Mouse (Mus musculus) gastrocnemius, postnatal 10 days (tissue): ENCODE measurements around the gene Scimp. TPM values are rescaled to one million over a fixed set of nuclear protein-coding genes. Genes with fewer than 3 reads are reported as not detected.
"Not testable (repeated sequence)": the region's sequence is repeated elsewhere in the genome, so short reads cannot be mapped to it uniquely, and the experiment has no call there.

Source experiments
- DNase-seq: peaks from one replicate; pipeline ENCODE4 v3.0.0; 2021; ENCODE audit warnings: mixed read lengths
- total RNA-seq, 2 experiments: library from RNA; stranded (reverse); gene quantifications; 2 replicates each; pipeline ENCODE4 v1.2.3; 2021

Scimp gene
- total RNA-seq, 2 experiments from 2014 or later: not detected

DNA sequence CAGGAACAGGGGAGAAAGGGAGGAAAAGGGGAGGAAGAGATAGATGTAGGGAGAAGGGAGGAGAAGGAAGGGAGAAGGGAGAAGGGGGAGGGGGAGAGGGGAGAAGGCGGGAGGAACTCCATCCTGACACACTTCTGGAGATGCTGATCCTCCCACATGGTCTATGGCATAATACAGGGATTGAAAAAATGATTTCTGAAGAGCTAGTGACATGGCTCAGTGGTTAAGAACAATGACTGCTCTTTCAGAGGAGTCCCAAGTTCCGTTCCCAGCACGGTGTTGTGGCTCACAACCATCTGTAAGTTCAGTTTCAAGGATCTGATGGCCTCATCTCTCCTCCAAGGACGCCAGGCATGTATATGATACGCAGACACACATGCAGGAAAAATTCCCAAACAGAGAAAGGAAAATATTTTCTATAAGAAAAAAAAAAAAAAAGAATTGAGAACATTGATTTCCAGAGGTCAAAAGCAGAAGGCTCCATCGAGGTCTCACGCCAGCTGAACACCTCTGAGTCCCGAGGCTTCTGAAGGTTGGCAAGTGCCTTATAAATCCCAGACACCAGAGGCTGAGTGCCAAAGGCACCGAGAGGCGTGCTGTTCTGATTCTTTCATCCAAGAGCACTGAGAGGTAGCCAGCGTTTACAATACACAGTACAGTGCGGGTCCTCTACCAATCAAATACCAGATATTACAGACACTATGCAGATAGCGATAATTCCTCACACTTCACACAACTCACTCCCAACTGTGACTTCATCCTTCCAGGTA lies 730 bp downstream of the Scimp start:
- no peak for DNase-seq

DNA sequence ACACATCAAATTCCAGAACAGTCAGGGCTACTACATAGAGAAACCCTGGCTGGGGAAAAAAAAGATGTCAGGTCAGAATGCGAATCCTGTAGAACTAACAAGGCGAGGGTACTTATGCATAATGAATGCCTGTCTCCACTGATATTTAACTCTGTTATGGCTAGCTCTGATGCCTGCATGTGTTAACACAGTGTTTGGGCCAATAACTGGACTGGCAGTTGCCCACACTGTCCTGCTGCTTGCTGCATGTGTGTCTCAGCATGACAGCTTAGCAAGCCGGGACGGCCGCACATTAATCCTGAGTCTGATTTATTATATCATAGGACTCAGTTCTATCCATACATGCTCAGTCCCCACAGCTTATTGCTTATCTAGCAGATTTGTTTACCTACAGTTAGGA lies 1.3 kb downstream of the Scimp start:
- no peak for DNase-seq

DNA sequence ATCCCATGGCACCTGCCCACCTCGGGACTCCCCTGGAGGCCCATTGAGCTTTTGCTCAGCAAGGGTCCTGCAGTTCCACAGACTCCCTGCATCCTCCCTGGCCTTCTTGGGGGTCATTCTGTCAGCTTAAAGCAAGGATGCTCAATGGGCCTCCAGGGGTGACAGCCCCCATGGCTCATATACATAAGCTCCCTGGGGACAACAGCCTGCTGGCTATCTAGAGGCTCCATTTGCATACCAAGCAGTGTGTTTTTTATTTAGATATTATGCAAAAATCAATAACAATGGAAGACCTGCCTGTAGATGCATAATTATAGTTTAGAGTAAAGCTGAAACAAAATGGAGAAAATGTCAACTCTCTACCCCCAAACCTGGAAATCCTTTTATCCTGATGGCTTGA lies 3.4 kb downstream of the Scimp start:
- DNase-seq: no peak

DNA sequence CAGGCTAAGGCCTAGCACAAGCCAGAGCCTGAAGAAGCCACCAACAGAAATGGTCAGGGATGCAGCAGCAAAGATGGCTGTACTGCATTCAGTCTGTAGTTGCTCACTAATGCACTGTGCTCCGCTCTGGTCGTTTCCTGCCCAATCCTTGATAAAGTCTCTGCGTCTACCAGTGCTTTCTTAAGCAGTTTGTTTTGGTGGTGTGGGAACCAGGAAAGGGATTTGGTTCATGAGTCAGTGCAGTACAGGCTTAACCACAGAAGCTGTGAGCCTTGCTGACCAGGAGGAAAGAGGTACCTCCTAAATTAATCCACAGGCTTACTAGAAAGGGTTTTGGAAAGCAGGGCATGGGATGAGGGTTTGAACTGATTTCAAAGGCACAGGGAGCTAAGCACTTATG lies 4.3 kb downstream of the Scimp start:
- no peak for DNase-seq

DNA sequence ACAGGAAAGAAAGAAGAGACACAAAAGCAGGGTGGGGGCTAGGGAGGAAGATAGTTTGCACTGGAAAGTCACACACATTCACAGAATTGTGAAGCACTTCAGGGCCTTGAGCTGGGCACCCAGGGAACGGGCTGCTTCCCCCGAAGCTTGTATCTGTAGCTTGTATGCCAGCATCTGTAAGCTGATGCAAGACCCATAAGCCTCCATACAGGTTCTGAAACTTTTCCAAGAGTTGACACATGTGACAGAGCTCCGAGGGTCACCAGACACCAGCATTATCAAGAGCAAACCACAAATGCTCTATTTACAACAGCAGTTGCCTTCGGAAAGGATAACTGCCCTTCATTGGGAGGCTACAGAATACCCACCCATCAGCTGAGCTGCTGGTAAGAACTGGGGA lies 4.8 kb downstream of the Scimp start:
- DNase-seq: no peak

DNA sequence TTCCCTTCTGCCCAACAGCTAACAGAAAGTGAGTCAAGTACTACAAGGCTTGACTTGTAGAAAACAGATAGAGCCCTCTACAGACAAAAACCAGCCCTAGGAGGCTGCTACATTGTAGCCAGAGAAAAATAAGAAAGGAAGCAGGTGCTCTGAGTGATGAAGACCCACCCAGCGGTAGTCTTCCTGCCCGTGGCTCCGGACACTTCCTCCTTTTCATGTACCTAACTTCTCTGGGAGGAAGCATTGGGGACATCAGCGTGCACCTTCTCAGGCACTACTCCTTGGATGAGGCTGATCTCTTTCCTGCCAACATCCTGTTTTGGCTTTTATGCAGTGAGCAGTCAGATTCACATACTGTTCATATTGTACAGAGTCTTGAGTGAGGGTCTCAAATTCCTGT lies 5.7 kb downstream of the Scimp start:
- no peak for DNase-seq

DNA sequence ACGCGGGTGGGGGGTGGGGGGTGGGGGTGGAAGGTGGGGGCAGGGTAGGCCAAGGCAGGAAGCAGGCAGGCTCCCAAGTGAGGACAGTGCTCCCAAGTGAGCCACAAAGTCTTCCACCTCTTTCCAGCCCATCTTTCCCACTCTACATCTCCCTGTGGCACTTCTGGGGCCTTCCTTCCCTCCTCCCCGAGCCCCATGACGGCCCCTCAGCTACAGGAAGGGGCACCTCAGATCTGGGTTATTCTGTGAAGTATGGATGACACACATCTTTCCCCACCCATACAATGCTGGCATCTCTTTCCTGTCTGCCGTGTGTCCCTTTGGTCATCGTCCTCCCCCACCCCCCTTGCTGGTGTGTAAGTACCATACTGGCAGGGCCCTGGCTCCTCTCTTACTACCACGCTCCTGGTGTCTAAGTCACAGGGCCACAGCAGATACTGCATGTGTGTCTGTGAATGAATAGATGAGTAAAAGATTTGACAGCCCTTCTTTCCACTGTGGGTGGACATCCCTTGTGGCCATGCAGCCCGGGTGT lies 6.7 kb downstream of the Scimp start:
- no peak for DNase-seq

DNA sequence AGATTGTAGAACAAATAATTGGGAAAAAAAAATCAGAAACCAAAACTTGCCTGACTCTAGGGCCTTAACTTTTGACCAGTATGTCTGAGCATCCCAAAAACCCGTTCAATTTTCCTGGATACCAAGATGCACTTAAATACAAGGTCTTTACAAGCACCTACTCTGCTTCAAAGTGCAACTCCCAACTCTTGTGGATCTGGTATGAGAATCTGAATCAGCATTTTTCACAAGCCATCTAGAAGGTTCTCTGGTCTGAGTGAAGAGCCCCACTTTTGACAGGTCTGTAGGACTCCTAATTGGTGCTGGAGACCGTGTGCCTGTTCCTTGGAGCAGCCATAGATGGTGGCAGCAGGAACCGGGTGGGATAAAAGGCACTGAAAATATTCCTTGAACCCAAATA lies 8.0 kb downstream of the Scimp start:
- no peak for DNase-seq

DNA sequence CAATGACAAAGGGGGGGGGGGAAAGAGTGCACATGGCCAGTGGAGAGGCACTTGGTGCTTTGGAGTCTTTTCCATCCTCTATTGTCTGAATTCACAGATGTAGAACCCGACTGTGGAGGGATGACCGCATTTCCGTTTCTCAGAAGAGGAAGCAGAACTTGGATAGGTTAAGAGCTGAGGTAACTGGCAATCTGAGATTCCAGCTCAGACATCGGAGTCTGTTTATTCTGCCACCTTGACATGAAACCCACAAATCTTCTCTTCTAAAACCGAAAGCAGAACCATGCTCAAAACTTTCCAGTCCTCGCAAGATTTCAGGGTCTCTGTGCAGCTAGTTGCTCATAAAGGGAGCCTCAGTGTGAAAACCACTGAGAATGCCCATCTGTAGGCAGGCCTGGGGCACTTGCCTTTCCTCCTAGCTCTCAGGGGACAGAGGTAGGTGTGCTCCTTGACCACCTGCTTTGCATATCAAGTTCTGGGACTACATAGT lies 8.6 kb downstream of the Scimp start:
- no peak for DNase-seq

DNA sequence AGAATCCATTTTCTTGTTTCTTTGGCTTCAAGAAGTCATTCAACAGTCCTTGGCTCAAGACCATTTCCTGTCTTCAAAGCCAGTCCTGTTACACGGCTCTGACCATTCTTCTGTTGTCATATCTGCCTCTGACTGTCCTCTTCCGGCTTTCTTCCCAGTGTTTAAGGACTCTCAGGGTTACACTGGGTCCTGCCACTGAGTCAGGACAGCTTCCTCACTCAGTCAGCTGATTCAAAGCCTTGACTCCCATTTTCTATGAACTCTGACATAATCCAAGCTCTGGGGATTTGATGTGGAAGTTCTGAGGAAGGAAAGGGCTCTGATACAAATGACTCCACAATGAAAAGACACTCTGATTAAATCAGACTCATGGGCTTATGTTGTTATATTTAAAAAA lies 9.5 kb downstream of the Scimp start:
- no peak for DNase-seq

DNA sequence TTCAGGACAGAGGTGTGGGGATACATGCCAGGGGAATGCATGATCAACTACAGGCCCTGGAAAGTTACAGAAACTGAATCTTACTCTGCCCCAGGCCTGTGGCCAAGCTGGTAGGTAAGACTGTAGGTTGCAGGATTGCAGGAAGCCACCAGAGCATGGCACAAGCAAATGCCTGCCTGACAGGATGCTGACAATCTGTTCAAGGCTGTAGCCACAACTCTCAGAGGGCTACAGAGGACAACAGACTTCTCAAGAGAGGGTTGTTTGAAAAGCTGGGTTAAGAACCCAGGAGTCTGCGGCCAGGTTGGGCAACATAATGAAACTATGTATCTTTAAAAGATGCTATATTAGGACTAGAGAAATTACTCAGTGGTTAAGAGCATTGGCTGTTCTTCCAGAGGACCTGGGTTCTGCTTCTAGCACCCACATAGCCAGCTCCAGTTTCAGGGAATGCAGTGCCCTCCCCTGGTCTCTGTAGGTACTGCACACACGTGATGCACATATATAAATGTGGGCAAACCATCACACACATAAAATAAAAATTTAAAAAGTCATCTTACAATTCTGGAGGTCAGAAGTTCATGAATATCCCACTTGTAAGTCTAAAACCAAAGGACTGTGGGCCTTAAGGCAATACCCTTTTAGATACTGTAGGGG lies 10.1 kb downstream of the Scimp start:
- DNase-seq: no peak

DNA sequence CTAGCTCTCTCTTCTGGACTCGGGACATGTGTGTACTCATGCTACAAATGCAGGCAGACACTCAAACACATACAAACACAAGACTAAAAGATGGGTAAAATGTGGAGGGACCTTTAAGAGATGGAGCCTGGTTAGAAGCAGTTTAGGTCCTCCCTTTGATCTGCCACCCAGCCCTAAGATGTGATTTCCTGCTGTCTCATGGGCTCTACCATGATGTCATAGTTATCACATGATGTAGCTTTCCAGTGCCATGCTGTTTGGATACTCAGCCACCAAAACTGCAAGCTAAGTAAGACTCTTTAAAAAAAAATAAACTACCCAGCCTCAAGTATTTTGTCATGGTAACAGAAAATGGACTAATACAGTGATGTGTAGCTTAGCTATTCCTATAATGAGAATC lies 20.0 kb downstream of the Scimp start:
- no peak for DNase-seq

DNA sequence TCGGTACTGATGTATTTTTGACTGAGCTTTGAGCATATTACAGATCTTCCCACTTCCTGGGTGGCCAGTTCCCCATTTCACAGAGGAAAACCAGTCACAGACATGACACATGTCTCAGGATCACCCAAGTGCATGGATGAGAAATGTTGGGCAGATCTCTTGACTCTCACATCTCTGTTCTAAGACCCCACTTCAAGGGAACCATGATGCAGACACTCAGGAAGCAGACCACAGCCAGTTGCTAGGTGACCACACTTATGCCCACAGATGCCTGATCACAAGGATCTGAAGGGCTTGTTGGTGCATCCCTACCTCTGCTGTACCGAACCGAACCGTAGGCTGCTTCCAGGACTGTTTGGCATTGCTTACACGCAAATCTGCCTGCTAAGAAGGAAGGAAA lies 20.7 kb downstream of the Scimp start:
- DNase-seq: no peak

DNA sequence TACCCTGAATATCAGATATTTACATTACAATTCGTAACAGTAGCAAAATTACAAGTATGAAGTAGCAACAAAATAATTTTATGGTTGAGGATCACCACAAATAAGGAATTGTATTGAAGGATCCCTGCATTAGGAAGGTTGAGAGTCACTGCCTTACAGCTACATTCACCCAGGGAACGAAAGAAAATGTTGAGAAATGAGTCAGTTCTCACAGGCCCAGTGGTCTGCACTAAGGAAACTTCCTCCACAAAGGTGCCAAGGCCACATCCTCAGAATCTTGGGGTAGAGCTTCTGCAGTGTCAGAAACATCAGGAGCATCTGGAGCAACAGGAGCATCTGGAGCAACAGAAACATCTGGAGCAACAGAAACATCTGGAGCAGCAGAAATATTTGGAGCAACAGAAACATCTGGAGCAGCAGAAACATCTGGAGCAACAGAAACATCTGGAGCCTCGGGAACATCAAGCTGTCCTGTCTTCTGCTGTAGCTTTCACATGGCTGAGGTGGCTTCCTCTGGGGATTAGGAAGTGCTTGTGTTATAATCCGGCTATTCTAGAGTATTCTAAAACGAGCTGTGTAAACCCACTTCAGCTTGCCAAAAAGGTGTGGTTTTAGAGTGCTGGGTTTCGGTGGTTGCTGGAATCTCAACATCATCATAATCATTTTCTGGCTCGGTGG lies 21.4 kb downstream of the Scimp start:
- no peak for DNase-seq

DNA sequence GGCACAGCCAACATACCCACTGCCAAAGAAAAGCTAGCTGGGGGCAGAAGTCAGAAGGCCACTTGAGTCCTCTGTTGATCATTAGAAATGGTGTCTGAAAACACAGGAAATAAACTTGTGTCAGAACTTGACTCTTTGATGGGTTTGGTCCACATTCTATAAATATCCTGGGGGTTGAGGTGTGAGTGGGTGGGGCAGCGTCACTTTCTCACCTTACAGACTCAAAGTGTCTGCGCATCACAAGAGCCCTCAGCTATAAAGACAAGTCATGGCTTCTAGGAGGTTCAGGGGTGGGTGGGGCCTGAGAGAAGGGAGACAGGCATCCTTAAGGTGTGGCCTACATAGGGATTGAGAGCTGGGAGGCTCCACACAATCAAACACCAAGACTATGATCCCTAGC lies 22.0 kb downstream of the Scimp start:
- no peak for DNase-seq

DNA sequence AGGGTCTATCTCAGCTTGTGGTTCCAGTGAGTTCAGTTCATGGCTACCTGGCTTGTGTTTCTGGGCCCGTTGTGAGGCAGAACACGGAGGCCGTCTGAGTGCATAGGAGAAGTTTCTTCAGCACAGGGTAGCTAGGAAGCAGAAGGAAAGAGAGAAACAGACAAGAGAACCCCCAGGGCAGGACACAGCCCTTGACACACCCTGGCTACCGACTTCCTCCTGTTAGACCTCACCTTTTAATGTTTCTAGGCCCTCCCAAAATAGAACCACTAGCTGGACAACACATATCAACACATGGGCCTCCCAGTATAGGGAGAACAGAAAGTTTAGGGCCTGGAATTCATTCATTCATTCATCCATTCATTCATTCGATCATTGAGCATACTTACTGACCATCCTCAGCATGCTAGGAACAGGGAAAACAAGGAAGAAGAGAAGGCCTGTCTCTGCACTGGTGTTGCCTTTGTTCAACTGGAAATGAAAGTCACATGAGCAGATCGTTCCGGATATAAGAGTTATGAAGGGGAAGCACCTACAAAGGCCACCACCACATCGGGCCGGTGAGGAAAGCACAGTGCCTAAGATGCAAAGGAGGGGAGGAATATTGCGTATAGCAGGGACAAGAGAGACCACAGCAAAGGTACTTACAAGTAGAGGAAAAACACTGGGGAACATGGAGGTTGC lies 23.3 kb downstream of the Scimp start:
- DNase-seq: no peak

DNA sequence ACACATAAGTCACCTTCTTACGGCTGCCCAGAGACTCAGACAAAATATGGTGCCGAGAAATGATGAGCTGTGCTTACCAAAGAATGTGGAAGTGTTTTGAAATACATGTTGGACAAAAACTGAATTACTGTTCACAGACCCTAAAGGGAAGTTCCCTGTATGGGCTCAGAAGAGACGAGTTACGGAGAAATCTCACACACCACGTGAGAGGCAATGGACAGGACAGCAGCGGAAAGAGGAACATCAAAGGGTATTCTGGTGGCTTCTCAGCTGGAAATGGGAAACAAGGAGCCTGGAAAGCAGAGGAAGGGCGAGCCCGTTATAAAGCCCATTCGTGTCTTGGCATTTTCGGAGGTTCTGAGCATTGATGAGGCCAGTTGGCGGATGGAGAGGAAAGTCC lies 25.3 kb downstream of the Scimp start:
- no peak for DNase-seq

DNA sequence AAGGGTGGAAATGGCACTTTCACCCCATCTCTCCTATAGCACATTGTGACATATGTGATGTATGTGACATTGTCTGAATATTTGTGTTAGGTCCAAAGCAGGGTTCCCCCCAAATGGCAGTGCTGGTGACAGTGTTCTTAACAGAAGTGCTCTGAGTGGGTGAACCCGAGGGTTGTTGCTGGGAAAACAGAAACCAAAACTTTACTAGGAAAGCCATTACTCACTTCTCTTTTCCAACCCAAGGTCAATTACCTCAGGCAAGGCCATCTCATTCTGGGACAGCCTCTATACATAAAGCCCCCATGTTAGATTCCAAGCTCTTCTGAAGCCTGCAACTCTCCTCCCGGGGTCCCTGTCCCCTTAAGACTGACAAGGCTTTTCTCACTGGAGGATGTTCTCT lies 26.5 kb downstream of the Scimp start:
- DNase-seq: no peak

DNA sequence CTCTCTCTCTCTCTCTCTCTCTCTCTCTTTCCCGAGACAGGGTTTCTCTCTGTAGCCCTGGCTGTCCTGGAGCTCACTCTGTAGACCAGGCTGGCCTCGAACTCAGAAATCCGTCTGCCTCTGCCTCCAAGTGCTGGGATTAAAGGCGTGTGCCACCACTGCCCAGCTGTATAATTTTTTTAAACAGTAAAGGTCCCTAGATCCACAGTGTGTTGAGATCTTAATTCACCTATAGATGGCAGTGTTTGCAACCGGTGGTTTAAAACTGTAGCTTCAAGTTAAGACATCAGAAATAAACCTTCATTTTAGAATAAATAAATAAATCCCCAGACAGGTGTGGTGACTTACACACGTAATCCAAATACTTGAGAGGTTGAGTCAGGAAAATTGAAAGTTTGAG lies 34.3 kb downstream of the Scimp start:
- DNase-seq: not testable (repeated sequence)

DNA sequence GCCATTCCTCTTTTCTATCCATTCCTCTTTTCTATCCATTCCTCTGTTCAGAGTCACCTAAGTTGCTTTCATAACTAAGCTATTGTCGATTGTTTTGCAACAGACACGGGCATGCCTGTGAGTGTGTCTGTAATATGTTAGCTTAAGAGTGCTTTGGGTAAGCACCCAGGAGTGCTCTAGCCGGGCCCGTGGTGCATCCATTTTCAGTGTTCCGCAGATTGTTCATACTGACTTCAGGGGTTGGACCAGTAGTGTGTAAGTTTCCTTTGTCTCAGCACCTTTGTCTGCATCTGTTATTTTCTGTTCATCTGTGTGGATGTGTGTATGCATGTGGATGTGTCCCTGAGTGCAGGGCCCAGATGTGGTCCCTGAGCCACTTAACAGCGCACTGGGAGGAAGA lies 34.8 kb downstream of the Scimp start:
- no peak for DNase-seq

DNA sequence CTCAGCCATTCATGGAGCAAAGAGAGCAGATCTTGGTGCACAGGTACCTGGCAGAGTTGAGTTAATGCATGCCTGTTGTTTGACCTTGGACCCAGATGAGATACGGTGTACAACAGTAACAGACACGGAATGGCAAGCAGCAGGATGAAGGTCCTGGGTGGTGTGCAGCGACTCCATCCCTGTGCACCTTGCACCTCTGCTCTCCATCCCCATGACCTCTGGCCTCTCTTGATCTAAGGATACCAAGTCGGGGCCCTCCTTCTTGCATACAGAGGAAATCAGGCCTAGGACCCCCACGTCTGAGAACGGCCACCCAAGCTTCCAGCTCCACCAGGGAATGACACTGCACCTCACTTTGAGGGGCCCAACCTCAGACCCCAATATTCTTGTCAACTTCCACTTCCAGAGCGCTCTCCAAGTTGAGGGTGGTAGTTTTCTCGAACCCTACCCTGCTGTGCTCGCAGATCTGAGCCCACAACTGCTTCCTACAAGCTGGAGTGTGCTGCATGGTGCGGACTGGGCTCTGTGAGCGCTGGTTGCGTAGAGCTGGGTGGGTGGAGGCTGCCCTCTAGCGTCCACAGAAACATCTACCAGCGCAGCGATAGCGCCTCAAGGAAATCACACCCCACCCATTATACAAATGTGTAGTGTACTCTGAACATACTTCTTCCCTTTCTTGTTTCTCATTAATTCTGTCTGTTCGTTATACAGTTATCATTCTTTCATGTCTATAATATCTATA lies 35.4 kb downstream of the Scimp start:
- peak; percentile 67 for DNase-seq

DNA sequence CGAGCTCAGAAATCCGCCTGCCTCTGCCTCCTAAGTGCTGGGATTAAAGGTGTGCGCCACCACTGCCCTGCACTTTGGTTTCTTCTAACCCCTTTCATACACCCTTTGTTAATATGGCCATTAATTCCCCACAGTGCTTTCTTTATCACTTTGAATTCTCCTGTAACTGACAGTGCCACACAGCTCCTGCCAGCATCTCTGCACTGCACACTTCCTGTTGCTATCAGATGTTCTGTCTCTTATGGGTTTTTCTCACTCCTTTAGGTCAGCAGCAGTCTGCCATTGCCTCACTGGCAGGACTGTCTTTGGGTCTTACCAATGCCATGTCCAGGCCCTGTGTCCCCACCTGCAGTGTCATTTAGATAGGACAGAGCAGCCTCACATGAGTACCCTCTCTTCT lies 41.6 kb downstream of the Scimp start:
- DNase-seq: no peak
